Mouse (Mus musculus) gastrocnemius, postnatal 10 days (tissue): ENCODE results near the gene Psen1. TPM values are rescaled to one million over a fixed set of nuclear protein-coding genes. Genes with fewer than 3 reads are reported as not detected.

Experiments
- DNase-seq: peaks from one replicate; pipeline ENCODE4 v3.0.0; 2021; ENCODE audit warnings: mixed read lengths
- total RNA-seq, 2 experiments: library from RNA; stranded (reverse); gene quantifications; 2 replicates each; pipeline ENCODE4 v1.2.3; 2021

Gene Psen1
- total RNA-seq, 2 experiments from 2014 or later, result 28.0 to 34.1 TPM

DNA sequence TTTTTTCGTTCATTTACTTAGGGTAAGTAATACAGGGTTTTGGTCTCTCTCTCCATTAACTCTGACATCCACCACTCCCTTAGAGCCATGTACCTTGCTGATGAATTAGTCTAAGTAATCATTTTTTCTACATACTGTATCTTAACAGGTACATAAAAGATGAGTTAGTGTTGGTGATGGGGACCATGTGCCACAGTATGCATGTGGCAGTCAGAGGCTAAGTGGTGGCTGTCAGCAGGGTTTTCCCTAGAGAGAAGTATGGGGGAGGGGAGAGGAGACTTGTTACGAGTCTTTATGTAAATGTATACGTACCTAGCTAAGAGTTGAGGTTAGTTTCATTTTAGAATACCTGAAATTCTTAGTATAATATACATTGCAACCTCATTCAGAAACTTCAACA is 35.1 kb downstream of the Psen1 start:
- no peak for DNase-seq

DNA sequence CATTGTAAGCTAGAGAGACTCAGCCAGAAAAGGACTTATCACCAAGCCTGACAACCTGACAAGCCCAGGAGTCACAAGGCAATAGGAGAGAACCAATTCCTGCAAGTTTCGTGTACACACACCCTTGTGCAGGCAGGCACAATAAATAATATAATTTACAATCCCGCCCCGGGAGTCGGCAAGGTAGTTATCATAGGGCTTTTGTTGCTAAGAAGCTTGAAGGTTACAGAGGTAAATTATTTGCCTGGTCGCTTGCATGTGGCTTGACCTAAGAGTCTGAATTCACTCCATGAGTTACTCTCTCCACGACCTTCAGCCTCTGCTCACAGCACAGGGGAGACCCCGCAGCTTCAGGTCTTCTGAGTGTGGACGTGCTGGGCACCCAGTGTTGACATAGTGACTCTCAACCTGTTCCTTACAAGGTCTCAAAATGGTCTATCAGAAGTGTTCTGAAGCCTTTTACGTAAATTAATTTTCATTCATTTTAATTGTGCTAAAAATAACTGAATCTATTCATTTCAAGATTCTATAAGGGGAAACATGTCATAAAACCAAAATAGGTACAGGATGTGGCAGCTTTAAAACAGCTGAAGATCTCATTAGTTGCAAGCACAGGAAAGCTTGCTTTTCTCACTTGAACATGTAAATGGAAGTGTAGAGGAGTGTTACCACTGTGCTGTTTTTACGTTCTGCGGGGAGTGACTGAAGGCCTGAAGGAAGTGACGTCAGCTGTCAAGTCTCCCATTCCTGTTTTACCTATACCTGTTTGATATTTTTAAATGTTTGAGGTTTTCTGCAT is 38.8 kb downstream of the Psen1 start:
- DNase-seq, result no peak

DNA sequence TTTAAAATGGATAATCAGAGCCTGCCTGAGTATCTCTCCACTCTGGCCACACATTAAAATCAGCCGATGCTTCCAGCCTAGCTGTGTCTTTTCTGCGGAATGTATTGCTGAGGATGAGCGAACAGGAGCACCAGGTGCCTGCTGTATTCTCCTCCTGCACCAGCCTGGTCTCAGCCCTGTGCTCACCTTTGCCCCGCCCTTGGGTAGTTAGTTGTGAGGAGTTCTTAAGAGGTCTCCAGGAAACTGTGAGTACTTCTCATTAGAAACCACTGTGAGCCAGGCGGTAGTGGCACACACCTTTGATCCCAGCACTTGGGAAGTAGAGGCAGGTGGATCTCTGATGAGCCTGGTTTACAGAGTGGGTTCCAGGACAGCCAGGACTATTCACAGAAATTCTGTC is 44.3 kb downstream of the Psen1 start:
- no peak for DNase-seq

DNA sequence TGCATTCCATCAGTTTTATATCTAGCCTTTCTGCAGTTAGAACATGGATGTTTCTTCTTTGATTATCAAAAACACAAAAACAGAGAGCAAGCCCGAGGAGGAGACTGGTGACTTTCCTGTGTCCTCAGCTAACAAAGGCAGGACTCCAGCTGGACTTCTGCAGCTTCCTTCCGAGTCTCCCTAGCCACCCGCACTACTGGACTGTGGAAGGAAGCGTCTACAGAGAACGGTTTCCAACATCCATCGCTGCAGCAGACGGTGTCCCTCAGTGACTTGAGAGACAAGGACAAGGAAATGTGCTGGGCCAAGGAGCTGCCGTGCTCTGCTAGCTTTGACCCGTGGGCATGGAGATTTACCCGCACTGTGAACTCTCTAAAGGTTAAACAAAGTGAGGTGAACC is 46.1 kb downstream of the Psen1 start:
- no peak for DNase-seq

DNA sequence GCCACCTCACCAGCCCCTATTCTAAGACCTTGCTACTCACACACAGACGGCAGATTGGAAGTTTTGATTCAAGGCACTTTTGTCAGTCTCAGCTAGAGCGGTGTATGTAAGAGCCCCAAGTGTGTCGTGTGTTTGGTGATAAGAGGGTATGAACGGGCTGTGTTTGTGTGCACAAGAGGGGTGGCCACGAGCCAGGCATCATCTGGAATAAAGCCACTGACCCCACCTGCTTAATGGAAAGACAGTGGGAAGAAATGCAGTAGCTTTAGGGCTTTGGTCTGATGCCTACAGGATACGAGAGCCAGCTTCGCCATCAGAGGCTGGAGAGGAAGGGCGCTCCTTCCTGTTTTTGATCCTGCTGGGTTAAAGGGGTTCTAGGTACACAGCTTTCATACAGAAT is 48.3 kb downstream of the Psen1 start:
- no peak for DNase-seq

DNA sequence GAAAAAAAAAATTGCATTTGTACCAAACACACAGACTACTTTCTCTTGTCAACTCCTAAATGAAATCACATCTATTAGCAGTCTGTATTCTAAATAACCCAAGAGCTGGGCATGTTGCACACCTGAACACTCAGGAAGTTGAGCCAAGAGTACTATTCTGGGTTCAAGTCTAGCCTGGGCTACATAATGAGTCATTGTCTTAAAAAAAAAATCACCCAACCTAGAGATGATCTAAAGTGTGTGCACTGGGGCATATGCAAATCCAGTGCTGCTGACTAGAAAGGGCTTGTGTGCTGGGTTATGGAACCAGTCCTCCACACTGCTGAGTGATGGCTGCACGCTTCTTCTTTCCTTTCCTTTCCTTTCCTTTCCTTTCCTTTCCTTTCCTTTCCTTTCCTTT is 50.7 kb downstream of the Psen1 start:
- no peak for DNase-seq

DNA sequence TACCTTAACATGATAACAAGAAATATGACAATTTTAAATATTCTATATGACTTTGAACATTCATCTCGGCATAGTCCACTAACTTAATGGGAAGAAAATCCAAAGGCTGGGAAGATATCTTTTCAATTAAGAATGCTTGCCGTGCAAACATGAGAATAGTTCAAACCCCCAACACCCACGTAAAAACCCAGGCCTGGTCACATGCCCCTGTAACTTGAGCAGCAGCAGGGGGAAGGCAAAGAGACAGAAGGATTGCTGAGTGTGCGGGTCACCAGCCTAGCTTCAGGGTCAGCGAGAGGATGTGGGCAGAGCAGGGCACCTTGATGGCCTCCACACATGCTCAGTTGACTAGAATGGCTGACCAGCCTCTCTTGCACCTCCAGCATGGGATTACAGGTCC is 53.8 kb downstream of the Psen1 start:
- no peak for DNase-seq

DNA sequence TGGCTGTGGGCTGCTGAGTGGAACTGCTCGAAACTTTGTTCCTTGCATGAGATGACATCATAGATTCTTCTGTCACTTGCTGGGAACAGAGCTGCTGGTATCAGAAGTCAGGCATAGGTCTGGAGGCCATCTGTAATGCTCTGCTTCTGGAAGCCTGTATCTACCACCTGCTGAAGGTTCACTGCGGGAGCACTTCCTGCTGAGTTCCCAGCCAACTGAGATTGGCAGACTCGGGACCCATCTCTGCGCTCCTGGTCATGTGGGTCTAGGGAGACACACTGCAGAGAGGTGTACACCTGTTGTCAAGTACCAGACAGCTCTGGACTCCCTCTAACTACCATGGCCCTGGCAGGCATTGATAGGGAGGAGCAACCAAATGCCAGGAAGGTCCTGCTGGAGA is 54.9 kb downstream of the Psen1 start:
- DNase-seq, result no peak

DNA sequence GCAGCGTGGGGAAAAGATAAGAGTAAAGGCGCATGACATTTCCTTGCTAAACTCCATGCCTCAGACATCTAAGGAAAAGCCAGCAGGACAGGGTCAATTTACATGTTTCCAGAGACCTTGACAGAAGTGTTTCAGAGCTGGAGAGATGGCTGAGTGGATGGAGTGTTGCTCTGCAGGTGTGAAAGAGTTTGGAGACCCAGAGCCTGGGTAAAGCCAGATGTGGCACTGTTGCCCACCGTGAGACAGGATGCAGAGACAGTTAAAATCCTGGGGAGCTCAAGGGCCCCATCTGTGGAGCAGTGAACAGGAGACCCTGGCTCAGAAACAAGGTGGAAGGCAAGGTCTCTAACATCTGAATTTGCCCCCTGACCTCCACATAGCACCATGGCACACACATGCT is 55.8 kb downstream of the Psen1 start:
- DNase-seq, result no peak

DNA sequence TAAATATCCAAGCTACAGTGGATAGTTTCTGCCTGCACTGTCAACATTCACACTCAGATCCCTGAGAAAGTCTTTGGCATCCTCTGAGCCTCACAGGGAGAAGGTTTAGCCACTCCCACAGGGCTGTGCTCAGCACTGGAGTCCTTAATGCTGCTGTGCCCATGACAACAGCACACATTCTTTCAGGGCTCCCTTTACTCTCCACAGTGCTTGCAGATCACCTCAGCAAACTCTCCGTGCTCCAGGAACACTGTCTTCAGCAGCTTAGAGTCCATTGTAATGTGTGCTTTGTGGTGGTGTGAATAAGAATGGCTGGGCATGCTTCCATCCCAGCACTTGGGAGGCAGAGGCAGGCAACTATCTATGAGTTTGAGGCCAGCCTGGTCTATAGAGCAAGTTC is 61.2 kb downstream of the Psen1 start:
- no peak for DNase-seq

DNA sequence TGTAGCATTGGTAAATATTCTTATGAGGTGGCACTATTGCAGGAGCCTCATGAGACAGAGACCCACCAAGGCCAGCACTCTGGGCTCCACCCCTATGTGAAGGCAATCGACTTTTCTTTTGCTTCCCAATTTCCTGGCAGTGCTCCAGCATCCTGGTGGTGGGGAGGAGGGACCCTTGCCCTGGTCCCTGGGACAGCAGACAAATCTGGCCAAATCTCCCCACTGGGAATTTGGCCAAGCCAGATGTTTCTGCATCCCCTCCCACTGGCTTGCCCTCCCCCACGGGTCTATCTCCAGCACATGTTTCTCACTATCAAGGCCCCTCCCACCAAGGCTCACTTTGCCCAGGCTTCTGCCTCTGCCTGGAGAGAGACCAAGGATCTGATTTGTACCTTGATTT is 64.5 kb downstream of the Psen1 start:
- DNase-seq, result no peak

DNA sequence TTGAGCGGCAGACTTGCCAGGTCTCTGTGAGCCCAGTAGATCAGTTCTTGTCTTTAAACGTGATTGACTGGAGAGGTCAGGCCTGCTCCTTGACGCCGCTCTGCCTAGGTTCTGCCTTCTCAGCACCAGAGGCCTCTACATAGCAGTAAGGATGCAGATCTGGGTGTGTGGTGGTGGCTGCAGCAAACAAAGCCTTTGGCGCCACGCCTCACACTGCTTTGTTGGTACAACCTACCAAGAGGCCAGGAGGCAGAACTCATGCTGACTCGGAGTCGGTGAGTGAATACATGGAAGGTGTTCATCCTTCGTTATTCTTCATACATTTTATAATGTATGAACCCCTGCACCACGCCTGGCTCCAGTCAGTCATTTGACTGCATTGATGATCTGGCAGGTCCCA is 70.8 kb downstream of the Psen1 start:
- no peak for DNase-seq

DNA sequence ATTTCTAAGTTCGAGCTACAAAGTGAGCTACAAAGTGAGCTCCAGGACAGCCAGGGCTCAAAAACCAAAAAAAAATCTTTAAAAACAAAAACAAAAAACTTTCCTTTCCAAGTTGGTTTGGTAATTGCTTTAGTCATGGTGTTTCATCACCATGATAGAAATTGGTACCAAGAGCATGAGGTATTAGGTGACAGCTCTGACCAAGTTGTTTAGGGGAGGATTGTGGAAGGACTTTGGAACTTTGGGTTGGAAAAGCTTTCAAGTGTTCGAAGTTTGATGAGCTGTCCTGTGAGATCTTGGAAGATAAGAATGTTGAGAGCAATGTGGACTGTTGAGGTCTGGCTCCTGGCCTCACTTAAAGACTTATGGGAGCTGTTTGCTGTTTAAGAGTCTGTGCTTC is 72.2 kb downstream of the Psen1 start:
- no peak for DNase-seq

DNA sequence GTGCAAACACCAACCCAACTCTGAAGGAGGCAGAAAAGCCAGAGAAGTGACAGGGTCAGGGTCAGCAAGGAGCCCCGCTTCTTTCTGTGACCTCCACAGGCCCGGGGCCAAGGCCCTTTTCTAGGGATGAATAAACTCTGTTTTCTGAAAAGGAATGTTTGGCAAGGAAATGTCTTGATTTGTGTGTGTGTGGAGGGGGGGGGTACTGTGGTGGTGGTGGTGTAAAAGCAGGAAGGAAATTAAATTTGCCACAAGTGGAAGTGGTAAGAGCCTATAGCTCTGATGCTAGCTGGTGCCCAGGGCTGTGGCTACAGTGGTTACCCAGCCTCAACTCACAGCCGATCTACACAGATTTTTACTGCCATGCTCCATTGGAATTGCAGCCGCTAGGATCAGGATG is 74.8 kb downstream of the Psen1 start:
- DNase-seq, result no peak

DNA sequence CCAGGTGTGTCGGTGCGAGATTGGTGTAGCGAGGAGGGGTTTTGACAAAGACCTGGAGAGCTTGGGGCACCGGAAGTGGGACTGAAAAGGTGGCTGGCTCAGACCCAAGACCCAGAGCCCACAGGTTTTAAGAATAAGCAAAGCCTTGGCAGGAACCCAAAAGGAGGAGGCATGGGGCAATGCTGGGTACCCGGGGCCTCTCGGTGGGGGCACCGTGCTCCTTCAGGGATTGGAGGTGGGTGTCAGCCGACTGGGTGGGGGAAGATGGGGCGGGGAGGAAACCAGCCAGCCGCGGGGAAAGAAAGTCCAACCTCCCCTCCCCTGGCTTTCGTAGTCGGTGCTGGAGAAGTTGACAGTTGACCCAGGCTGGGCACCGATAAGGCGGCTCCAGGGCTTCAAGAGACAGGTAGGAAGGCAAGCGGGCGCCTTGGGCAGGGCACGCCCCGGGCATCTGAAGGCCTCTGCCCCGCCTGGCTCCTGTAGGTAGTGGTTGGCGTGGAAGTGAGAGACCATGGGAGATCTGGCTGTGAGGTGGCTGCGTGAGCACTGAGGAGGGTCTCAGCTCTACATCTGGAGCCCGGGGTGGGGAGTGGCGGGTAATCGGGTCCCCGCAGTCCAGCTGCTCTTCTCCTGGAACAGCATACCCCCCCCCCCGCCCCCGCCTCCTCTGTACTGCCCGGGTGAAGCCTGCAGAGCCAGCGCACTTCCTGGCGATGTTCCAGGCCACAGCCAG is 75.5 kb downstream of the Psen1 start, which contains the start of gene Papln:
Papln (plus strand) TSS at position 324 of the 733 bp plus-strand sequence.
- DNase-seq, result no peak

DNA sequence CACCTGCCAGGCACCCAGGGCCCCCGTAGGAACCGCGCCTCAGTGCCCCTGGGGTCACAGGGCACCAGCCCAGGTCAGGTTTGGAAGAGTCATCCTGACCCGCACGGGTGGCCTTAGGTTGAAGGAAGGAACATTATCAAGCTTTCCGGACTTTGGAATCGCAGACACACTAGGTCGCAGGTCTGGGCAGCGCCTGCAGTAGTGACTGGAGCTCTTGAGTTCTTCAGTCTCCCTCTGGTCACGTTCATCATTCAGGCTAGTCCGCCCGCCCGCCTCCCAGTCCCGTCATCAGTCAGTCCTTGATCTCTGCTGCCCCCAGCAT is 76.1 kb downstream of the Psen1 start:
- DNase-seq, result no peak

DNA sequence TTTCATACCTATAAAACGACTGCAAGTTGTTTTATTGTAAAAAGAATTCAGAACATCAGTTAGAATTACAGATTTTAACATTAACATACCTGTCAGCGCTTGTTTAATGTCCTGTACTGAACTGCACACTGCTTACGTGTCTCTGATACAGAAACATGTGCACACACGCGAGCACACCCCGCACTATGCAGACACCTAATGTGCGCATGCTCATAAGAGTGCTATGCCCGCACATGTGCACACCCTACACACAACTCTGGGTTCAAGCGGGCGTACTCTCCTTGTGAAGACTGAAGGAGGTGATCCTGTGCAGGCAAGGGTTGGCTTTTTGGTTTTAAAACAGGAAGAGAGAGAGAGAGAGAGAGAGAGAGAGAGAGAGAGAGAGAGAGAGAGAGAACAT is 76.6 kb downstream of the Psen1 start:
- DNase-seq, result no peak

DNA sequence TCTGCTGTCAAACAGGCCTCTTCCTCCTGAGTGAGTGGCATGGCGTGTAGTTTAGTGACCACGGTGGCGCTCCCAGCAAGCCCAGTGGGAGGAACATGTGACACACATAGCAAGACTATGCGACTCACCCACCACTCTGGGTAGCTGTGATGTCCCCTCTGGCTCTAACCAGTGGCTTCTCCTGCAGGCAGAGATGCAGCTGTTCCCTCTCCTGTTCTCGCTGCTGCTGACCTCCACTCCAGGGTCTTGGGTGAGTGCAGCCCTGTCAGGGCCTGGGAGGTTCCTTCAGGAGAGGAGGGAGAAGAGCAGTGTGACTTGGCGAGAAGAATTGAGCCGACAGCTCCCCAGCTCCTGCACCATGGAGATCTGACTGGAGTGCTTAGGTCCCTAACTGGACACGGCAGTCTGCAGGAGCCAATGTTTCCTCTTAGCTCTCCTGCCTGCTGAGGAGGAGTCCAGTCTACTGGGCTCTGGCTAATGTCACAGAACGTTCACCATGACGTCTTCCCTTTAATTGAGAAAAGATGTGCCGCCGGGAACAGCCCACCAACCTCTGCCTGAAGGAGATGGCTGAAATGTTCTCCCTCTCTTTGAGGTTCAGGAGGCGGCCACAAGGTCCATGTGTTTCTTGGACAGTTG is 78.1 kb downstream of the Psen1 start:
- no peak for DNase-seq

DNA sequence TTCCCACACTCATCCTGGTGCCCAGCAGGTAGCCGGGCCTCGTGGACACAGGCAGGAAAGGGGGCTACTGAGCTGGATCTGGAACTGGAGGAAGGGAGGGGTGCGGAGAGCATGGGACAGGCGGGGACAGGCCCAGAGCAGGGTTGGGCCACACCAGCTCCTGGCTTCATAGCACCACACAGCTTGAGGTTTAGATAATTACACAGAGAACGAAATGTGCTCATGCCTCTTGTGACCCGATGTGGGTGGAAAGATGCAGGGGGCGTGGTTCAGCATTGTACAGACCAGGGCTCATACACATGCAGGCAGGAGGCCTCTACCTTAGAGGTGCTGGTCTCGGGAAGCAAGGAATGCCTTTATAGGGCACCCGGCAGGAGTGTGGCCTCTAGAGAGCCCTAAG is 79.9 kb downstream of the Psen1 start:
- DNase-seq, result no peak

DNA sequence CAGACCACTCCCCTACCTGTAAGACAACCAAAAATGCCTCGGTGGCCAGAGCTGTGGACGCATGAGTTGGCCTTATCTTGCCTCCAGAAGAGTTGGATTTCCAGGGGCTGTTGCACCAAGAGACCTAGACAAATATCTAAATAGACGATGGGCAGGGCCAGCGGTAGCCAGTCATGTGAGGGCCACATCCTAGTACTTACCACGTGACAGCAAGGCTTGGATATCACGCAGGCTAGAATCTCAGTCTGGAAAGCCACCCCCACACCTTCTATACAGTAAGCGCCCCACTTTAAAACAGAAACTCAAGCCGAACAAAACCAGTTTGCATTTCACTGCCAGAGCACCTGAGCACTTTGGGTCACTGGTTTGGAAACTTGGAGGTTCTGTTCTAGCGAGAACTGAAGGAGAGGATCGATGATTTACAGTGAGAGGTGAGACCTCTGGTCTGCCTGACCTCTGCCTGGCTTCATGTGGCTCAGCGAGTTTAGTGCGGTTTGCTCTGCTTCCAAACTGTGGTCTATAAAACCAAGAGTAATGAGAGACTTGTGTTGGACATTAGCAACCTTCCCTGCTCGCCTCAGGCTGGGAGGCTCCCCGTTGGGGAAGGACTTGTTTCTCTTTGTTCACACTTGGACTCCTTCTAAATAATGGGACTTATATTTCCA is 80.4 kb downstream of the Psen1 start:
- DNase-seq, result no peak

DNA sequence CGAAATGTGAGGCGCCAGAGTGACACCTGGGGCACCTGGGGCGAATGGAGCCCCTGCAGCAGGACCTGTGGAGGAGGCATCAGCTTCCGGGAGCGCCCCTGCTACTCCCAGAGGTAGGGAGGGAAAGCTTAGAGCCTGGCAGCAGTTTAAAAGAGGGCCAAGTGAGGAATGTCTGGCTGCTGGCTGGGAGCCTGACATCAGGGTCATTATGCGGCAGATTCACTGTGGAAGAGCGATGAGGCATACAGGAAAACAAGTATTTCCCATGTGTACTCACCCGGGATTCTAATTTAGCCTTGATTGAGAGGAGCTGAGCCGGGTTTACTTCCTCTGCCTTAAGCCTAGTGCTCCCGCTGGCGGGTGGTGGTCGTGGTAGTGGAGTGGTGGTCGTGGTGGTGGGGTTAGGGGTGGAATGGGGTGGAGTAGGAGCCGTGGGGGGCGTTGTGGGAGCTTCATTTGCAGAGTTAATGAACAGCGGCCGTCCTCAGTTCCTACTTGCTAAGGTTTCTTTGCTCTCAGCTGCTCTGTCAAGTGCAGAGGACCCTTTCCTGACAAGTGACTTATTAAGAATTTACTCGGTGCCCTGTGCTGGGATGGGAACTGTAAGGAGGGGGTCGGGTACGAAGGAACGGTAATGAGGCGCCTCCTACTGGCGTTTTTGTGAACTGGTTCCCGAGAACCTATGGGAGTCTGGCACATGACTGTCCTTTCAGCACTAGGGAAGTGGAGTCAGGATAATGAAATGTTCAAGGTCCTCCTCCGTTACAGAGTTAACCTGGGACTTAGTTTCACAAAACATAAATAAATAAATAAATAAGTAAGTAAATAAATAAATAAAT is 82.7 kb downstream of the Psen1 start:
- DNase-seq, result peak; percentile 73

DNA sequence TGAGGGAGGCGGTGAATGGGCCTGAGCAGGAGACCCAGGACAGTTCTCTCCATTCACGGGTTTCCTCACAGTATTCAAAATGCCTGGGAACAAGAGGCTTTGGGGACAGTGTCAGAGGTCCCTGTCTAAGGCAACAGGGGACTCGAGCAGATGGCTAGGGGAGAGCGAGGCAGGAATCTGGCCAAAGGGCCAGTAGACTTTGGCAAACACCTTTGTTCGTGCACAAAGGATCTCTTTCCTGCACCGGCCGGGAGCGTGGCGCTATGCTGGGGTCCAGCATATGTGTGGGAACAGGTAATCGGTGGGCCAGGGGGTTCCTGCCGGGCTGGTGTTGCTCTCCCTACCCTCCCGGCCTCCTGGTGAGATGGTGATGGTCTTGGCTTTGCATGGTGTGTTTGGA is 87.7 kb downstream of the Psen1 start:
- DNase-seq, result no peak
